Mouse (Mus musculus) left cerebral cortex, adult 9 months (tissue): ENCODE measurements at regions not wholly inside any gene's neighbourhood (a gene's known extent, or its start where the extent isn't known, plus 50 kb on each side); places are given as distances from the start of the nearest gene placed in this dataset.

Experiments
- DNase-seq, 2 experiments: peaks; one replicate each; pipeline ENCODE4 v3.0.0; 2022; ENCODE audit warnings: low spot score in 2 of 2

DNA sequence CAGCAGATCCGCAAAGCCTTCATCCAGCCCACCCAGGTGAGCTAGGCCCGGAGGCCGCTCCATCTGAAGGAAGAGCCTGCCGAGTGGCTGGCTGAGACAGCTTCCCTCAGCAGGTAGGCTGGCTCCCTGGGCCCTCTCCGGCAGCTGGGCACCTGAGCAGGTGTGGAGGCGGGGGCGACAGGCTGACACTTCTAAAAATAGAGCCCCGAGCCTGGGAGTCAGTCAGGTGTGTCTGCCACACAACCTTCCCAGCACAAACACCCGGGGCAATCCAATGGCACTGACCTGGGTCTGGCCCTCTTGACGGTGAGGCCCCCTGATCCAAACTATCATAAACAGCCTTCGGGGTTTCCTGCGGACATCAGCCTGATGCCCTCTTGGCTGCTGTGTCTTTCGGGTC is 58.5 kb downstream of the Zfp36l2 start:
- no peak for DNase-seq

- DNase-seq = no peak
These were observed 59.5 kb downstream of the Zfp36l2 start for GRCm38 (mm10) chr17:84128262-84128661.

DNA sequence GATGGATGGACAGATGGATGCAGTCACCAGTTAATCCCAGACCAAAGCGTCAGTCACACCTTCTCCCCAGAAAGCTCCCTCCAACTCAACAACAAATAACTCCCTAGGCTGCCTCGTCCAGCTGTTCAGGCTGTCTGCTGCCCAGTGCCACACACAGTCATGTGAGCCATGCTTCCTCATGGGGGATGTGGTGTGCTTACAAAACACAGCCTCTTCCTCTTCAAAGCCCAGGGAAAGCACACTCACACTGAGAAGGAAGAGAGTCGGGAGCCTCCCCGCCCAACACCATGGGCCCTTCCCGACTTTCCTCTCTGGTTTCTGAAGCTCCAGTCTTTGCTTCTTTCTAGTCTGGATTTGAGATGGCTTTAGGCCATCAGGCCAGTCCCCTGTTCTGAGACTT is 61.6 kb downstream of the Zfp36l2 start:
- DNase-seq = no peak

DNA sequence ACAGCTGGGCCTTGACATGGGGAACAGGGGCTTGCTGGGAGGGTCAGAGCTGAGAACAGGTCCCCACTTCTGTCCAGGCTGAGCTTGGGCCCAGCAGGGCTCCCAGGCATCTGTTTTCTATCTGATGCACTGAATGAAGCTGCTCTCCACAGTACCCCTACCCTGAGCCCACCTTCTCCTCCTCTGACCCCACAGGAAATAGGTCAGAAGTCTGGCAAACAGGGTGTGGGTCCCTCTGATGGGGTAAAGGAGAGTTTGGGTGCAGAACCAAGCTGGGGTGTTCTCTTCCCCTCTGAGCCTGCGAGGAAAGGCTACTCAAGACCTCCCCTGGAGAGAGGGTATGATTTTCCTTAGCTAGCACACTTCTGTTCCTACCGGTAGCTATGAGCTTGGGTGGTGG is 64.6 kb downstream of the Zfp36l2 start:
- DNase-seq = no peak

- no peak for DNase-seq
These were observed 65.1 kb downstream of the Zfp36l2 start for GRCm38 (mm10) chr17:84122486-84123131.

DNA sequence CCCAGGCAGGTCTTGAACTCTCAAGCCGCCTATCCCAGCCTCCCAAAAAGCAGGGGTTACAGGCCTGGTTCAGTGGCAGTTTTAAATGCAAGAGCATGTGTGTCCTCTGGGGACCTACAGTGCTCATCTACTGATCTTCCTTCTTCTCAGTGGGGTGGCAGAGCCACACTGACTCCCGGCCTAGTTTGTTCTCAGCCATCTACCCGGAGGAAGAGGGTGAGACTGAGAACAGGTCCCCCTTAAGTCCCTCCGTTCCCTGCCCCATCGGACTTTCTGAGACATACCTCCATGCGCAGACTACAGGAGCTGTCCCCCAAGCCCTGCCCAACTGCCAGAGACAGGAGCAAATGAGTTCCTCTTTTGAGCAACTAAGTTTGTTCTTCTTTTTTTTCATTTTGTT is 66.5 kb downstream of the Zfp36l2 start:
- no peak for DNase-seq

DNA sequence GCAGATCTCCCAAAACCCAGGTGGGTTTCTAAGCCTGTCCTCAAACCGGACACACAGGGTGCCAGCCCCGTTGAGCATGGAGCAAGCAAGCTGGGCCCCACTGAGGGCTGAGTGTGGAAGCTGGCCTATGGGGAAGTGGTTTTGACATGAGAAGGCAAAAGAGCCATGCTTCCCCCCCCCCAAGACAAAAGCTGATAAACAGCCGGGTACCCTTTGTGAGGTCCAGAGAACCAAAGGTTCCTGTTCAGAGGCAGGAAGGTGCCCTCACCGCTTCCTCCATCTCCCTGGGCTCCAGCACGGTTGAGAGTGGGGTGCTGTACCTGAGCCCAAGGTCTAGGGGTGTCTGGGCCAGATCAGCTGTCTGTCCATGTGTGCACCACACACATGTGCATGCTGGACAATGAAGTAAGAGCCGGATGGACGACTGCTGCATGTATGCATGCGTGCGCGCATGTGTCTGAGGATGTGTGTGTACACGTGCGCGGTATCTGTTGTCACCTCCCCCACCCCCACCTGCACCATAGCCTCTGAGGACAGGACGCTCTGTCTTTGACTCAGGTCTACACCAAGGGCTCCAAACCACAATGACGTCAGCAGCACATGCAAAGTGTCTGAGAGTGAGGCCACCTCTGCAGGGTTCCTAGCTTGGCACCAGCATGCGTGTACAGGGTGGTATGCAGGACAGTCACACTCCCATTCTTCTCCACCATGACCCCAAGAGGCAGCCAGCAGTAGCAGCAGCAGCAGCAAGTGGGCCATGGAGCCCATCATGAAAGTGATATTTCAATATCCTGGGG is 68.3 kb downstream of the Zfp36l2 start:
- DNase-seq = no peak

DNA sequence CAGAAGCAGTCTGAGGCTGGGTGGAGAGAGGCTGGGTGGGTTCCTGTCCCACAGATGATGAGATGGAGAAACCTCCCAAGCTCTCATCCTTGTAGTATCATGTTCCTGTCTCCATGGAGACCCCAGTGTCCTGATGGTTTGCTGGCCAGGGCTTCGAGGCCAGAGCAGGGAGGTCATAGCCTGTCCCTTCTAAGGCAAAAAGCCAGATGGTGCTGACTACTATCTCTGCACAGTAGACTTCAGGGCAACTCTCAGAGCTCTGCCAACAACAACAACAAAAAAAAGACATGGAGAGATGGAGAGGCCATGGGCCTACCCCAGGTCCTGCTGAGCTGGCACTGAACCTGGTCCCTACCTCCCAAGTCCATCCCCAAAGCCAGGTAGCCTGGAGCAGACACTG is 69.0 kb downstream of the Zfp36l2 start:
- DNase-seq = no peak

GRCm38 (mm10) chr17:84118271-84118670 is 69.5 kb downstream of the Zfp36l2 start:
- DNase-seq = no peak

DNA sequence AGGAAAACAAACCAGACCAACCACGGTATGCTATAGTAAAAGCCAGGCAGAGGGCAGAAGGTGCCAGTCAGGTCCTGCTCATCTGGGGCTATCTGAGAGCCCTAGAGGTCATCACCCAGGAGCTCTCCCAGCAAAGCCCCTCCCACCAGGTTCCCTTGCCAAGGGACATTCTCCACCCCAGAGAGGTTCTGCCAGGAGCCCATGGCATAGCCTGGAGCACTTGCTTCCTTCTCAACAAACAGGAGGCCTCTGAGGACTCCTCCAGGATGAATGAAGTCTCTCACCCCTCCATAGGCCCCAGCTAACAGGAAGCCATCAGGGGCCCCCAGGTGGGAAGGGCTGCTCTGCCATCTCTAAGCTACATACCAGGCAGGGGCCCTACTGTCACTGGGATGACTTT is 70.0 kb downstream of the Zfp36l2 start:
- DNase-seq = no peak

DNA sequence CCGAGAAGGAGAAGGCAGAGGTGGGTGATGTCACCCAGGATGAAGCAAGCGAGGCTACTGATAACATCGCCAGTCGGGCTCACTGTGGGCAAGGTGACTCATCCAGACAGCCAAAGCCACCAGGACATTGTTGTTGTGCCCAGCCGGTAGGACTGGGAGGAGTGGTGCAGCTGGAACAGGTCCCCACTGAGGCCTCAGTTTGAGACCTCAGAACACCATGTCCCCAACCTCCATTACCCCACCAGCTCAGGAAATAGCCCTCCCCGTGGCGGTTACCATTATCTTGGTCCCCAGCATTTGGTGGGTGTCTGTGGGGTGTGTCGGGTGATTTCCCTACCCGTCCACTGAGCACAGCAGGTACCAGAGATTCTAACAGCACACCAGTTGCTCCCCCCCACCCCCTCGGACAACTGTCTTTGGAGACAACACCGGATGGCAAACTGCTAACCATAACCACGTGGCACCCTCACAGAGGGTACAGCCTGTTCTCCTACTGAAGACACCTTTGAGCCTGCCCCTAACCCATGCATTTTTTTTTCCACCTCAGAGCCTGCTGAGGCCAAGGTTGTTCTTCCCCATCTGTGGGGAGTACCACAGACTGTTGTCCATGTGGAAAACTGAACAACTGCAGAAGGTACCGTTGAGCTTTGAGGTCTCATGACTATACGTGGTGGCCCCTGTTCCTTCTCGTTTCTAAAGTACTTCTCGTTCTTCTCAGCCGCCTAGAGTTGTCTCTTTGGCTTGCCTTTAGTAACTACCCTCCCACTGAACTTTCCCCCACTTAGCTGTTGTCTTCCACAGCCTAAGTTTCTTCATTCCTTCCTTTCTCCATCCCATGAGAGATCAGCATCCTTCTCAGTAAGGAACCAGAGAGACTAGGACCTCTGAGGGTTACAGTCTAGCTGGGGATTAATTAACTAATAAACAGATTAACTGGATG is 71.1 kb downstream of the Zfp36l2 start:
- no peak for DNase-seq

- DNase-seq = no peak
These were observed 71.8 kb downstream of the Zfp36l2 start for GRCm38 (mm10) chr17:84115957-84116339.

DNA sequence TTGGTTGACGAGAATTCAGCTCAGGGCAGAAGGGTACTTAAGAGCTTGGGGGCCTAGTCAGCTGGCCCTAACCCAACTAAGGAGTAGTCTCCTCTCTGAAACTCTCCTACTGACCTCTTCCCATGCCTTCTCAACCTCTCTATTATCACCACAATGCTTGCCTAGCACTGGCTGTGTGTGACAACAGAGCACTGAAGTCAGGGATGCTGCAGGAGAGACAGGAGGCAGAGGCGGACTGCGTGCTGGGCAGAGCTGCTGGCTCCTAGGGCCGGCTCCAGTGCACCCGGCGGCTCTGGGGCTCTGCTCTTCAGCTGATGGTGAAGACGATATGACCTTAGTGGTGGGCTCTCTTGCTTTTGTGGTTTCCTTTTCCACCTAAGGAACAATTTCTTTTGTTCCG is 72.6 kb downstream of the Zfp36l2 start:
- no peak for DNase-seq

DNA sequence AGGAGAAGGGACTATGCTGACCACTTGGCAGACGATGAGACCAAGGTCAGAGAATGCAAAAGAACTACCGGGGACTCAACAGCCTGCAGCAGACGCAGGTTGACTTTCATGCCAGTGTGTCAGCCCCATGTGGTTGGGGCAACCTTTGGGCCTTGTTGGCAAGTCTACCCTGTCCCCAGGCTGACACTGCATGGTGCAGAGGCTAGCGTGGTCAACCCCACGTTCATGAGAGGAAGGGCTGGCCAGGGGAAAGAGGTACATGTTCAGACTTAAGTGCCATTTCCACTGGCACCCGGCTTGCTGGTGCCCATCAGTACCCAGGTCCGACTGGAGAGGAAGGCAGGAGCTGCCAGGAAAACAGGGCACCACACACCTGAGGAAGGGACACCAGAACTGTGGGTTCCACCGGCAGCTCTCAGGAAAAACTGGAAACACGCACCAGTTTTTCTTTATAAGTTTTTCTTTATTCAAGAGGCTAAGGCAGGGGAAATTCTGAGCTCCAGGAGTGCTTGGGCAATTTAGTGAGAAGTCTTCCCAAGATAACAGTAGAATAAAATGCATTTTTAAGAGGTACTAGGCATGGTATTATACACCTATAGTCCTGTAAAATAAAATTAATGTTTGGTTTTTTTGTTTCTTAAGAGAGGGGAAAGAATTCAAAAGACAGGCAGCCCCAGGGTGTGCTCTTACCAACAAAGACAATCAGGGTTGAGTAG is 73.3 kb downstream of the Zfp36l2 start:
- no peak for DNase-seq

DNA sequence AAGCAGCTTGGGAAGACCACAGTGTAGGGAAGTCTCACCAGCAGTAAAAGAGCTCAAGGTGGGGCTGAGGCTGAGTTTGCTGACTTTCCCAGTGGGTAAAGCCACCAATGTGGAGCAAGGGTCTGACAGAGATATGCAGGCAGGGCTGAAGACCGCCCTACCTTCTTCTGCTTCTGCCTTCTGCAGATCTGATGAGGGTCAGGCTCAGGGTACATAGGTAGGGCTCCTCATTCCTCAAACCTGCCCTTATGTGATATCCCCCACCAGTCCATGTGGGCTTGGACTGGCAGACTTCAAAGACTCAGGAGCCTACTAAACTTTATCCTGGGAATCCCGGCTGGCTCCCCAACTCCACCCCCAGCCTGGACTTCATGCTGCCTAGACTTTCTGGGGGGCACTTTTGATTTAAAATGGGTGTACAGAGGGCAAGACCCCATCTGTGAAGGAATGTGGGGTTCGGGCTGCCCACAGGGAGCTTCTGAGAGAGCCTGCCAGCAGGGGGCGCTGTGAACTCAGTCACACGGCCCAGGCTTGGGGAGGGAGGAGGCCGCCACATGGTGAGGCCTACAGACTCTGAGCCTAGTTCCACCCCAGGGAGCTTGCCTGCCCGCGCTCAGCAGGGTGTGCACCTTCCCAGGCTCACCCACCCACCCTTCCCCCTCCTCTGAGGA is 74.0 kb downstream of the Zfp36l2 start:
- peak in 1 of 2 experiments; percentile 72 for DNase-seq

- no peak for DNase-seq
These were observed 75.2 kb downstream of the Zfp36l2 start for GRCm38 (mm10) chr17:84112411-84113031.

DNA sequence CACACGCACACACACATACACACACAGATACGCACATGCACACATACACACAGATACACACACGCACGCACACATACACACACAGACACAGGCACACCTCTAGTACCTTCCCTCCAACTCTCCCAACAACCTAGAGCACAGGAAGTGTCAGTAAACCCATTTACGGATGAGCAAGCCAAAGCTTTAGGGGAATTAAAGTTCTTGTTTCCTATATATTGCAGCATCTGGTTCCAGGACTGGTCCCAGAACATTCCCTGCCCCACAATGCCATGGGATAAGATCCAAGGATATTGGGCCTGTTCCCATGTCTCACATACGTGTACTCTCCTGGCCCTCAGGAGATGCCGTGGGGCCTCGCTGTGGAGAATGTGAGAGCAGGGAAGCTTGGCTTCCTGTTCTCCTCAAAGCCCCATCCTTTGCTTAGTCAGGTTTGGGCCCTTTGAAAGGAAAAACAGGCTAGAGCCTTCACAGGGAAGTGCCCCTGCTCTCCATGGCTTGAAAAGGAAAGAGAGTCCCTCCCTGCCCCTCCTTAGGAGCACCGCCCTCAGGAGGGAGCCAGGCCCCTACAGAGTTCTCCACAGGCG is 75.9 kb downstream of the Zfp36l2 start:
- DNase-seq = no peak

DNA sequence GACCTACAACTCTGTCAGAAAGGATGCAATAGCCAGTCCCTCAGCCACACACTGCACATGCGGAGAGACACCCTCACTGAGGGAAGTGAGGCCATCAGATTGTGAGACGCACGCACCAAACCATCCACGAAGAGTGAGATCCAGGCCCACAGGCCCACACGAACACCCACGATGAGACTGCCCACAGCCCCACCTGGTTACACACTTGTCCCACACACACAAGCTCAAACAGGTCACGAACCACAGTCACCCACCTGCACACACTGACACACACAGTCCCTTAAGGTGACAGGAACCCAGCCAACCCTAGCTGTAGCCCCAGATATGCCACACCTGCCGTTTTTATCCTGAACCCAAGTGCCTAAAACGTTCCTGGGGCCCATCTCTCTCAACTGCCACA is 76.8 kb downstream of the Zfp36l2 start:
- no peak for DNase-seq

GRCm38 (mm10) chr17:84110000-84110695 is 77.6 kb downstream of the Zfp36l2 start:
- DNase-seq = no peak
